Mouse (Mus musculus) liver, embryonic 12.5 days (tissue): ENCODE results near the gene Vps9d1. TPM values are rescaled to one million over a fixed set of nuclear protein-coding genes. Genes with fewer than 3 reads are reported as not detected.
"Not testable (repeated sequence)": the region's sequence is repeated elsewhere in the genome, so short reads cannot be mapped to it uniquely, and the experiment has no call there.

Source experiments
- ATAC-seq: fragments of 200-750 bp; cut with Nextera tagmentation; 2 replicates; pipeline ENCODE4 v1.8.0; 2017; ENCODE audit warnings: moderate number of reproducible peaks, mild to moderate bottlenecking, moderate library complexity
- H3K27ac ChIP-seq: fragments of 300-500 bp; sonication (generic); 2 replicates; pipeline ENCODE4 v1.5.1; 2016; ENCODE audit warnings: mild to moderate bottlenecking
- H3K27me3 ChIP-seq: fragments of 300-500 bp; sonication (generic); replicated peaks from 2 replicates; pipeline ENCODE4 v1.6.1; 2016; ENCODE audit warnings: mild to moderate bottlenecking, moderate library complexity
- H3K36me3 ChIP-seq: fragments of 300-500 bp; sonication (generic); 2 replicates; pipeline ENCODE4 v1.6.1; 2016; ENCODE audit warnings: mild to moderate bottlenecking, moderate library complexity
- H3K4me1 ChIP-seq: fragments of 300-500 bp; sonication (generic); 2 replicates; pipeline ENCODE4 v1.6.1; 2016
- H3K4me2 ChIP-seq: fragments of 300-500 bp; sonication (generic); 2 replicates; pipeline ENCODE4 v1.6.1; 2016; ENCODE audit warnings: mild to moderate bottlenecking, moderate library complexity
- H3K4me3 ChIP-seq: fragments of 300-500 bp; sonication (generic); 2 replicates; pipeline ENCODE4 v1.5.1; 2016; ENCODE audit warnings: mild to moderate bottlenecking, moderate library complexity
- H3K9ac ChIP-seq: fragments of 300-500 bp; sonication (generic); 2 replicates; pipeline ENCODE4 v1.6.1; 2016; ENCODE audit warnings: mild to moderate bottlenecking, moderate library complexity
- H3K9me3 ChIP-seq: fragments of 300-500 bp; sonication (generic); replicated peaks from 2 replicates; pipeline ENCODE4 v1.6.1; 2016; ENCODE audit warnings: mild to moderate bottlenecking, moderate library complexity
- WGBS: fragments of 180-500 bp; shearing (Covaris S2); methylation state at CpG from one replicate; pipeline ENCODE4 v1.1.7; 2016; ENCODE audit not compliant: insufficient replicate concordance; 5-methylcytosine and 5-hydroxymethylcytosine counted together
- polyA plus RNA-seq: library from polyadenylated mRNA; unstranded; fragments of >200 nt; fragmentation: Nextera tagmentation; extraction: Ambion mirVana; gene quantifications from 2 replicates; pipeline ENCODE4 v1.2.1, GENCODE M21; 2016

Gene Vps9d1
- polyA plus RNA-seq, 1 experiment from 2014 or later, result 5.8 TPM

DNA sequence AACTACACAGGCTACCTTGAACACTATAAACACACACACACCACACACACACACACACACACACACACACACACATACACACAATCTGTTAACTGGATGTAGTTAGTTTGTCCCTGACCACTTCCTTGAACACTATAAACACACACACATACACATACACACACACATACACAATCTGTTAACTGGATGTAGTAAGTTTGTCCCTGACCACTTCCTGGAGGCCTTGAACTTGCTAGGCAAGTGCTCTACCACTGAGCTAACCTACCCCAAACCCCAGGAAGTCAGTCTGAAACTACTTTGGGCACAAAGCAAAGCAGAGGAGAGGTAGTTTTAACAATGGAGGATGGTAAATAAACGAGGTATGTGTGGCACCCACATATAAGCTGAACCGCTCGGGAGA is 50.6 kb downstream of the Vps9d1 start:
- Histone ChIP-seq H3K27me3 (peaks cover 35% of the 10 kb centered on the region), H3K4me2 (no peak overlapping the region), H3K9me3 (no peaks in the 10 kb centered on the region), H3K9ac (no peak overlapping the region), H3K36me3 (peaks cover 43% of the 10 kb centered on the region), H3K4me3 (no peak overlapping the region), H3K27ac (no peak overlapping the region), H3K4me1 (no peaks in the 10 kb centered on the region)
- no peak for ATAC-seq
- 75% methylated on average over 3 of the region's 3 CpGs for WGBS

DNA sequence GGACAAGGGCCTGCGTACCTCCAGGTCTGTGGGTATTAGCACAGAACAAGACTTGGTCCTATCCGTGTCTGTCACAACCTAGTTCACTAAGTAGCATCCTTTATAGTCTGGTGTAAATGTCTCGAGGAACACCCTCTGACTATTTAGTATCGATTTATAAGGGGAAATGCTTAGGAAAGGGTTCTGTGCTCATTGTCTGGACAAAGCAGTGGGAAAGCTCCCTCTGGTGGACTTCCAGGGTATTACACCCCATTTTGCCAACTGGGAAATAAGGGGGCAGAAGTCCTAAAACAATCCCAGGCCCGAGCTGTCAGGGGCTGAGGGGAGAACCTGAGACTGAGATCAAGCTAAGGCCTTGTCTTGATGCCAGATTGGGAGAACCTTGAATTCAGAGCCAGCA is 51.9 kb downstream of the Vps9d1 start:
- H3K27me3 ChIP-seq, result peaks cover 37% of the 10 kb centered on the region
- H3K4me3 ChIP-seq, result no peak overlapping the region
- H3K4me2 ChIP-seq, result no peak overlapping the region
- 25% methylated on average over 5 of the region's 5 CpGs for WGBS
- no peaks in the 10 kb centered on the region for H3K9me3 ChIP-seq
- peaks cover 30% of the 10 kb centered on the region for H3K36me3 ChIP-seq
- no peak overlapping the region for H3K27ac ChIP-seq
- no peak overlapping the region for H3K9ac ChIP-seq
- peaks cover 6% of the 10 kb centered on the region for H3K4me1 ChIP-seq
- ATAC-seq, result no peak

DNA sequence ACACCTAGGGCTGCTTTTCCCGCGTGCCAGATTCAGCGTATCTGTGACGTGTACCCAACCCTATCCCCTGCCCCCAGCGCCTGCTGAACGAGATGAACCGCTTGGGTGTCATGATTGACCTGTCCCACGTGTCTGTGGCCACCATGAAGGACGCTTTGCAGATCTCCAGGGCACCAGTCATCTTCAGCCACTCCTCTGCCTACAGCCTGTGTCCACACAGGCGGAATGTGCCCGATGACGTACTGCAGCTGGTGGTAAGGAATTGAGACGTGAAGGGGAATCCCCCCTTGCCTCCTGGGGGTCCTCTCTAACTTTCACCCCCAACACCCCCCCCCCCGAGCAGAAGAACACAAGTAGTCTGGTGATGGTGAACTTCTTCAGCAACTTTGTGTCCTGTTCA is 54.3 kb downstream of the Vps9d1 start:
- no peak overlapping the region for H3K27ac ChIP-seq
- H3K4me3 ChIP-seq, result no peak overlapping the region
- peaks cover 20% of the 10 kb centered on the region for H3K4me1 ChIP-seq
- peaks cover 9% of the 10 kb centered on the region for H3K36me3 ChIP-seq
- no peak overlapping the region for H3K9ac ChIP-seq
- H3K4me2 ChIP-seq, result no peak overlapping the region
- H3K27me3 ChIP-seq, result peaks cover 42% of the 10 kb centered on the region
- 53% methylated on average over 14 of the region's 14 CpGs for WGBS
- H3K9me3 ChIP-seq, result no peaks in the 10 kb centered on the region
- ATAC-seq, result no peak

DNA sequence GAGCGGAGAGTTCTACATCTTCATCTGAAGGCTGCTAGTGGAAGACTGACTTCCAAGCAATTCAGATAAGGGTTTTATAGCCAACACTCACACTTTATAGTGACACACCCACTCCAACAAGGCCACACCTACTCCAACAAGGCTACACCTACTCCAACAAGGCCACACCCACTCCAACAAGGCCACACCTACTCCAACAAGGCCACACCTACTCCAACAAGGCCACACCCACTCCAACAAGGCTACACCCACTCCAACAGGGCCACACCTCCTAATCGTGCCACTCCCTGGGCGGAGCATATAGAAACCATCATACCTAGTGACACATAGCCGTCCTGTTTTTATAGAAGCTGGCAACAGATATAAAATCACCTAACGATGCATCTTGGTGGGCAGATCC is 57.1 kb downstream of the Vps9d1 start:
- Histone ChIP-seq H3K4me2 (0 out of 2 replicates have a peak overlapping the region, but pooled peaks have one; percentile 5), H3K27ac (peak overlapping the region; percentile 34; the same call in 1 of the 2 replicates), H3K27me3 (peaks cover 53% of the 10 kb centered on the region), H3K4me1 (peaks cover 20% of the 10 kb centered on the region)
- not testable (repeated sequence) for H3K9me3 ChIP-seq, H3K36me3 ChIP-seq, H3K4me3 ChIP-seq, H3K9ac ChIP-seq
- 45% methylated on average over 5 of the region's 5 CpGs for WGBS
- ATAC-seq, result peak; percentile 73

DNA sequence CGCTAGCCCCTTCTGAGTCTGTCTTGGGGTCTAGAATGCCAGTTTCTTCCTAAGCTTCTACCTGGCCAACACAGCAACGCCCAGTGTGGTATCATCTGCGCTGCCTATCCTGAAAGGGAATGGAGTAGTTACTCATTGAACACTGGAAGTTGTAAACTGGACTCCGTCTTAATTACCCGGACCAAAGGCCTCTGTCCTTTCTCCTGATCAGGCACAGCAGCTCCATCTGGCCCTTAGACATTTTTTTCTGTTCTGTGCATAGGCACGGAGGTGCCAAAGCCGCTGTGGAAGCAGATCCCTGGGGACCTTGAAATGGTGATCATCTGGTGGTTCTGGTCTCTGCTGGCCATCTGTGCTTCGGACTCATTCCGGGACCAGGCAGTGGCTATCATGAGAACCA is 60.4 kb downstream of the Vps9d1 start:
- no peaks in the 10 kb centered on the region for H3K9me3 ChIP-seq
- no peak overlapping the region for H3K9ac ChIP-seq
- no peak for ATAC-seq
- H3K36me3 ChIP-seq, result no peaks in the 10 kb centered on the region
- H3K4me2 ChIP-seq, result no peak overlapping the region
- no peak overlapping the region for H3K27ac ChIP-seq
- H3K27me3 ChIP-seq, result peaks cover 23% of the 10 kb centered on the region
- WGBS, result 80% methylated on average over 9 of the region's 9 CpGs
- no peak overlapping the region for H3K4me3 ChIP-seq
- H3K4me1 ChIP-seq, result peaks cover 47% of the 10 kb centered on the region

Other genes with a start within 250 kb of the Vps9d1 start
- 43.9 and 44.0 TPM in 2 replicates for gene Ankrd11, start 212.1 kb downstream of the Vps9d1 start, polyA plus RNA-seq
- 40.0 TPM in 2 replicates for gene Spg7, start 191.4 kb downstream of the Vps9d1 start, polyA plus RNA-seq
- gene Rpl13, start 152.0 kb downstream of the Vps9d1 start, polyA plus RNA-seq, result 1,452 and 1,476 TPM in 2 replicates
- gene Cpne7, start 137.0 kb downstream of the Vps9d1 start, polyA plus RNA-seq, result 2.8 and 2.9 TPM in 2 replicates
- 1.7 and 2.1 TPM in 2 replicates for gene Sult5a1, start 96.0 kb downstream of the Vps9d1 start, polyA plus RNA-seq
- 0.20 and 0.33 TPM in 2 replicates for gene Dpep1, start 68.1 kb downstream of the Vps9d1 start, polyA plus RNA-seq
- 80.1 and 80.8 TPM in 2 replicates for gene Chmp1a, start 41.6 kb downstream of the Vps9d1 start, polyA plus RNA-seq
- 0.44 and 1.4 TPM in 2 replicates for gene Spata33, start 41.5 kb downstream of the Vps9d1 start, polyA plus RNA-seq
- gene Cdk10, start 29.5 kb downstream of the Vps9d1 start, polyA plus RNA-seq, result 14.7 and 16.2 TPM in 2 replicates
- gene Spata2l, start 18.1 kb downstream of the Vps9d1 start, polyA plus RNA-seq, result 1.4 and 1.8 TPM in 2 replicates
- gene Zfp276, start 153 bp downstream of the Vps9d1 start, polyA plus RNA-seq, result 11.3 and 11.8 TPM in 2 replicates
- gene Fanca, start 64.2 kb upstream of the Vps9d1 start, polyA plus RNA-seq, result 27.4 and 32.2 TPM in 2 replicates
- 4.6 TPM in 2 replicates for gene Spire2, start 78.4 kb upstream of the Vps9d1 start, polyA plus RNA-seq
- gene Tcf25, start 119.4 kb upstream of the Vps9d1 start, polyA plus RNA-seq, result 79.2 and 94.3 TPM in 2 replicates
- not detected in 2 replicates for gene Mc1r, start 152.8 kb upstream of the Vps9d1 start, polyA plus RNA-seq
- 0.41 and 0.76 TPM in 2 replicates for gene Tubb3, start 157.1 kb upstream of the Vps9d1 start, polyA plus RNA-seq
- gene Def8, start 169.2 kb upstream of the Vps9d1 start, polyA plus RNA-seq, result 17.2 and 18.4 TPM in 2 replicates
- 38.0 and 38.4 TPM in 2 replicates for gene Afg3l1, start 223.6 kb upstream of the Vps9d1 start, polyA plus RNA-seq